Mouse (Mus musculus) embryonic facial prominence, embryonic 11.5 days (tissue): ENCODE data around the gene Brpf1. TPM values are rescaled to one million over a fixed set of nuclear protein-coding genes. Genes with fewer than 3 reads are reported as not detected.
A peak's percentile ranks its signal among the peaks of the same experiment; 100 is the strongest.

Experiments
- ATAC-seq: fragments of 200-750 bp; cut with Nextera tagmentation; replicated peaks from 2 replicates; pipeline ENCODE4 v1.8.0; 2017; ENCODE audit warnings: low read depth; ENCODE audit not compliant: insufficient number of reproducible peaks, low FRiP score, low TSS enrichment
- DNase-seq: peaks from one replicate; pipeline ENCODE4 v3.0.0-alpha.2; 2015; ENCODE audit warnings: low spot score
- H3K27ac ChIP-seq: fragments of 300-500 bp; sonication (generic); replicated peaks from 2 replicates; pipeline ENCODE4 v1.5.1; 2014; ENCODE audit warnings: mild to moderate bottlenecking, low read depth, low read length, control low read depth
- H3K27me3 ChIP-seq: fragments of 300-500 bp; sonication (generic); 2 replicates; pipeline ENCODE4 v1.6.1; 2014; ENCODE audit warnings: mild to moderate bottlenecking, low read length, moderate library complexity, mixed read lengths; ENCODE audit not compliant: control insufficient read depth, insufficient read depth
- H3K36me3 ChIP-seq: fragments of 300-500 bp; sonication (generic); replicated peaks from 2 replicates; pipeline ENCODE4 v1.6.1; 2014; ENCODE audit warnings: low read depth, mild to moderate bottlenecking, low read length, moderate library complexity, mixed read lengths; ENCODE audit not compliant: control insufficient read depth, insufficient read depth
- H3K4me1 ChIP-seq: fragments of 300-500 bp; sonication (generic); 2 replicates; pipeline ENCODE4 v1.6.1; 2014; ENCODE audit warnings: low read length, mixed read lengths; ENCODE audit not compliant: control insufficient read depth, insufficient read depth
- H3K4me2 ChIP-seq: fragments of 300-500 bp; sonication (generic); 2 replicates; pipeline ENCODE4 v1.6.1; 2014; ENCODE audit warnings: low read depth, mild to moderate bottlenecking, control low read depth, low read length, moderate library complexity
- H3K4me3 ChIP-seq: fragments of 300-500 bp; sonication (generic); 2 replicates; pipeline ENCODE4 v1.5.1; 2014; ENCODE audit warnings: low read depth, low read length, control low read depth
- H3K9ac ChIP-seq: fragments of 300-500 bp; sonication (generic); replicated peaks from 2 replicates; pipeline ENCODE4 v1.6.1; 2014; ENCODE audit warnings: mild to moderate bottlenecking, control low read depth, low read length
- H3K9me3 ChIP-seq: fragments of 300-500 bp; sonication (generic); replicated peaks from 2 replicates; pipeline ENCODE4 v1.6.1; 2016; ENCODE audit warnings: mild to moderate bottlenecking, low read length, inconsistent platforms, mixed read lengths; ENCODE audit not compliant: control insufficient read depth
- WGBS: fragments of 180-500 bp; shearing (Covaris S2); extraction: QIAGEN DNeasy Blood & Tissue Kit; methylation state at CpG from one replicate; pipeline ENCODE4 v1.1.7; 2014; 5-methylcytosine and 5-hydroxymethylcytosine counted together
- polyA plus RNA-seq: library from polyadenylated mRNA; unstranded; fragments of >200 nt; fragmentation: Nextera tagmentation; extraction: Ambion mirVana; gene quantifications from 2 replicates; pipeline ENCODE4 v1.2.1, GENCODE M21; 2014

Gene Brpf1
- 17.6 and 21.3 TPM in 2 replicates for polyA plus RNA-seq

GRCm38 (mm10) chr6:113306986-113307349, at the start of gene Brpf1:
TSS of gene Brpf1 (plus strand) at chr6:113307137.
- Histone ChIP-seq H3K36me3 (peaks cover 5% of the 10 kb centered on the region), H3K4me3 (peak within 1 kb of the TSS; percentile 97), H3K4me2 (peak within 1 kb of the TSS; percentile 95), H3K4me1 (no peaks in the 10 kb centered on the region), H3K27ac (peak within 1 kb of the TSS; percentile 98), H3K9ac (peak within 1 kb of the TSS; percentile 94), H3K27me3 (no peaks in the 10 kb centered on the region), H3K9me3 (no peaks in the 10 kb centered on the region)
- DNase-seq (no peak), ATAC-seq (peak; percentile 64)
- WGBS: under 1% methylated on average over 31 of the region's 32 CpGs

GRCm38 (mm10) chr6:113261174-113261858, 45.6 kb upstream of the Brpf1 start:
- no peak for DNase-seq
- no peak overlapping the region for H3K27ac ChIP-seq
- no peak overlapping the region for H3K4me2 ChIP-seq
- H3K4me3 ChIP-seq: no peak overlapping the region
- H3K27me3 ChIP-seq: no peaks in the 10 kb centered on the region
- no peak overlapping the region for H3K9ac ChIP-seq
- 85% methylated on average over 8 of the region's 8 CpGs for WGBS
- no peak for ATAC-seq
- H3K4me1 ChIP-seq: no peaks in the 10 kb centered on the region
- H3K36me3 ChIP-seq: peaks cover 7% of the 10 kb centered on the region
- no peaks in the 10 kb centered on the region for H3K9me3 ChIP-seq

DNA sequence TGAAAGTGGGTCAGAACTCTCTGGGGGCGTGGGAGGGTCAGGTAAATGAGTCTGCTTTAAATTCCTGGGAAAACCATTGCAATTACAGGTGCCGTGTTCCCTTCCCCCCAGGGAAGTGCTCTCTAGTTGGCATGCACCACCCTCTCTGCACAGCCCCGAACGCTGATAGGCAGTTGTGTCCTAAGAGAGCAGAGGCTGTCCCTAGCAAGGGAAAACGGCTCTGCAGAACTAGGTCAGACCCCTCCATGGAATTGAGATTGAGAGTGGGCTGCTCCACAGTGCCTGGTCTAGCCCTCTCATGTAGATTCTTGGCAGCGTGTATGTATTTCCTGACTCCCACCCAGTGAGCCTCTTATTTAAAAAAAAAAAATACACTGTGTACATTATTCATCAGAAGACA, 43.4 kb upstream of the Brpf1 start:
- Histone ChIP-seq H3K4me3 (no peak overlapping the region), H3K4me1 (no peaks in the 10 kb centered on the region), H3K9me3 (no peaks in the 10 kb centered on the region), H3K36me3 (peaks cover 7% of the 10 kb centered on the region), H3K9ac (no peak overlapping the region), H3K4me2 (no peak overlapping the region), H3K27me3 (no peaks in the 10 kb centered on the region), H3K27ac (no peak overlapping the region)
- ATAC-seq: no peak
- 89% methylated on average over 6 of the region's 6 CpGs for WGBS
- no peak for DNase-seq

DNA sequence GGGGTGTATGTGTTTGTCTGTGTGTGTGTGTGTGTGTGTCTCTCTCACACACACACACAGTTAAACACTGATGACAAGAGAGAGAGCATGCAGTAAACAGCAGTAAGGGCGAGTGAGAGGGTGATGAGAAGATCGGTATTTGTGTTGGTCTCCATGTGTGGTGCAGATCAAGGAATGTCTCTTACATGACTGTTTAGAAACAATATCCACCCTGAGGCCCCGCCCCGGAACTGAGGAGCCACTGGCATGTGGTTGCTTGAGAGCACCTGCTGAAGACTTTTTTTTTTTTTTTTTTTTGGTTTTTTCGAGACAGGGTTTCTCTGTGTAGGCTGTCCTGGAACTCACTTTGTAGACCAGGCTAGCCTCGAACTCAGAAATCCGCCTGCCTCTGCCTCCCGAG, 42.5 kb upstream of the Brpf1 start:
- 88% methylated on average over 8 of the region's 8 CpGs for WGBS
- peaks cover 9% of the 10 kb centered on the region for H3K36me3 ChIP-seq
- H3K4me3 ChIP-seq: no peak overlapping the region
- H3K9ac ChIP-seq: no peak overlapping the region
- no peak for DNase-seq
- H3K4me2 ChIP-seq: no peak overlapping the region
- no peaks in the 10 kb centered on the region for H3K4me1 ChIP-seq
- no peaks in the 10 kb centered on the region for H3K9me3 ChIP-seq
- no peak overlapping the region for H3K27ac ChIP-seq
- no peak for ATAC-seq
- H3K27me3 ChIP-seq: no peaks in the 10 kb centered on the region

- WGBS: 90% methylated on average over 7 of the region's 7 CpGs
- no peaks in the 10 kb centered on the region for H3K4me1 ChIP-seq
- peaks cover 6% of the 10 kb centered on the region for H3K36me3 ChIP-seq
Observed at GRCm38 (mm10) chr6:113266996-113267655, 39.8 kb upstream of the Brpf1 start.

GRCm38 (mm10) chr6:113267988-113268387, 38.9 kb upstream of the Brpf1 start:
- DNase-seq: no peak
- WGBS: 93% methylated on average over 1 of the region's 1 CpGs
- Histone ChIP-seq H3K4me3 (no peak overlapping the region), H3K27ac (no peak overlapping the region), H3K9ac (no peak overlapping the region), H3K36me3 (peaks cover 6% of the 10 kb centered on the region), H3K4me1 (no peaks in the 10 kb centered on the region), H3K9me3 (no peaks in the 10 kb centered on the region), H3K4me2 (no peak overlapping the region), H3K27me3 (no peaks in the 10 kb centered on the region)
- no peak for ATAC-seq

More at GRCm38 (mm10) chr6:113266996-113267655, 39.8 kb upstream of the Brpf1 start:
- H3K4me2 ChIP-seq: no peak overlapping the region
- ATAC-seq (no peak), DNase-seq (no peak)
- no peak overlapping the region for H3K4me3 ChIP-seq
- no peak overlapping the region for H3K27ac ChIP-seq
- H3K27me3 ChIP-seq: no peaks in the 10 kb centered on the region
- no peaks in the 10 kb centered on the region for H3K9me3 ChIP-seq
- no peak overlapping the region for H3K9ac ChIP-seq

DNA sequence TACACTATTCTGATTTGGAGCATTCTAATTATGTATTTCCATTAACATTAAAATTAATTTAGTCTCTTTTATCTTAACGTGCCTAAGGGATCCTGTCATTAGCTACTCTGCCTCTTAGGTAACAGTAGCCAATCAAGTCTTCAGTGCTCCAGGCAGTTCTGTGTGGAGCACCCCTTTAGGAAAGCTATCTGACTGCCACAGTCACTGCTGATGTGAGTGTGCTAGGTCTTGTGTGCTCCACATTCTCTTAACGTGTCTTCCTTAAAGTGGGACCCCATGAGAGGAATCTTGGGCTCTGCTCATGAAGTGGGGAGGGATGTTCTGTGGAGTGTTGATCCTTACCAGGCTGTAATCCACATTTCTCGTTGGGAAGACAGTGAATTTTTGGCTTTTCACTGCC, 34.6 kb upstream of the Brpf1 start:
- WGBS: 74% methylated on average over 3 of the region's 3 CpGs
- Histone ChIP-seq H3K4me2 (no peak overlapping the region), H3K4me3 (no peak overlapping the region), H3K27ac (no peak overlapping the region), H3K9ac (no peak overlapping the region), H3K4me1 (no peaks in the 10 kb centered on the region), H3K27me3 (no peaks in the 10 kb centered on the region), H3K36me3 (peaks cover 4% of the 10 kb centered on the region), H3K9me3 (no peaks in the 10 kb centered on the region)
- ATAC-seq (no peak), DNase-seq (no peak)

GRCm38 (mm10) chr6:113276846-113277245, 30.1 kb upstream of the Brpf1 start:
- 78% methylated on average over 4 of the region's 4 CpGs for WGBS
- Histone ChIP-seq H3K27me3 (no peaks in the 10 kb centered on the region), H3K4me1 (no peaks in the 10 kb centered on the region), H3K9me3 (no peaks in the 10 kb centered on the region), H3K9ac (no peak overlapping the region), H3K27ac (no peak overlapping the region), H3K36me3 (no peaks in the 10 kb centered on the region; the same call in 1 of the 2 replicates), H3K4me3 (no peak overlapping the region), H3K4me2 (no peak overlapping the region)
- ATAC-seq (no peak), DNase-seq (no peak)
